Mouse (Mus musculus): ENCODE data around the gene 1110008P14Rik.

1110008P14Rik gene

GRCm38 (mm10) chr2:32408429-32409424, 27.0 kb upstream of the 1110008P14Rik start:
- peak; percentile 53 for DNase-seq (ENCODE audit: low read depth, low spot score)

GRCm38 (mm10) chr2:32407144-32407824, 25.5 kb upstream of the 1110008P14Rik start:
- no peak for DNase-seq (ENCODE audit: low read depth, low spot score)

GRCm38 (mm10) chr2:32404663-32405062, 22.9 kb upstream of the 1110008P14Rik start:
- DNase-seq (ENCODE audit: low read depth, low spot score): peak; percentile 98

GRCm38 (mm10) chr2:32396695-32397094, 15.0 kb upstream of the 1110008P14Rik start:
- DNase-seq (ENCODE audit: low read depth, low spot score): no peak

- peak; percentile 93 for DNase-seq (ENCODE audit: low read depth, low spot score)
Observed at GRCm38 (mm10) chr2:32395946-32396621, 14.3 kb upstream of the 1110008P14Rik start.

GRCm38 (mm10) chr2:32395484-32395945, 13.8 kb upstream of the 1110008P14Rik start, which contains the start of gene Ptges2:
Ptges2 (plus strand) TSS chr2:32395896.
- DNase-seq (ENCODE audit: low read depth, low spot score): peak; percentile 89

GRCm38 (mm10) chr2:32394973-32395372, 13.2 kb upstream of the 1110008P14Rik start:
- no peak for DNase-seq (ENCODE audit: low read depth, low spot score)

GRCm38 (mm10) chr2:32392063-32392462, 10.3 kb upstream of the 1110008P14Rik start:
- no peak for DNase-seq (ENCODE audit: low read depth, low spot score)

- DNase-seq (ENCODE audit: low read depth, low spot score): no peak
Observed at GRCm38 (mm10) chr2:32390871-32391270, 9.1 kb upstream of the 1110008P14Rik start.

- DNase-seq (ENCODE audit: low read depth, low spot score): no peak
Observed at GRCm38 (mm10) chr2:32389157-32389556, 7.4 kb upstream of the 1110008P14Rik start.

- no peak for DNase-seq (ENCODE audit: low read depth, low spot score)
Observed at GRCm38 (mm10) chr2:32387706-32388490, 6.2 kb upstream of the 1110008P14Rik start, which contains the start of gene Lcn2. Lcn2 (minus strand) TSS chr2:32388252.

- DNase-seq (ENCODE audit: low read depth, low spot score): no peak
Observed at GRCm38 (mm10) chr2:32382689-32383088, 951 bp upstream of the 1110008P14Rik start.

- peak; percentile 22 for DNase-seq (ENCODE audit: low read depth, low spot score)
Observed at GRCm38 (mm10) chr2:32381141-32381774, 480 bp downstream of the 1110008P14Rik start.

GRCm38 (mm10) chr2:32380001-32380500, 1.7 kb downstream of the 1110008P14Rik start:
- no peak for DNase-seq (ENCODE audit: low read depth, low spot score)

GRCm38 (mm10) chr2:32376963-32377362, 4.8 kb downstream of the 1110008P14Rik start:
- no peak for DNase-seq (ENCODE audit: low read depth, low spot score)

- no peak for DNase-seq (ENCODE audit: low read depth, low spot score)
Observed at GRCm38 (mm10) chr2:32375317-32375940, 6.3 kb downstream of the 1110008P14Rik start.

- no peak for DNase-seq (ENCODE audit: low read depth, low spot score)
Observed at GRCm38 (mm10) chr2:32374191-32374590, 7.5 kb downstream of the 1110008P14Rik start.

- no peak for DNase-seq (ENCODE audit: low read depth, low spot score)
Observed at GRCm38 (mm10) chr2:32367315-32367714, 14.4 kb downstream of the 1110008P14Rik start.

GRCm38 (mm10) chr2:32364121-32364520, 17.6 kb downstream of the 1110008P14Rik start:
- no peak for DNase-seq (ENCODE audit: low read depth, low spot score)

Measured in mesoderm, embryonic 11.5 days (tissue).